In the genomic region with DNA sequence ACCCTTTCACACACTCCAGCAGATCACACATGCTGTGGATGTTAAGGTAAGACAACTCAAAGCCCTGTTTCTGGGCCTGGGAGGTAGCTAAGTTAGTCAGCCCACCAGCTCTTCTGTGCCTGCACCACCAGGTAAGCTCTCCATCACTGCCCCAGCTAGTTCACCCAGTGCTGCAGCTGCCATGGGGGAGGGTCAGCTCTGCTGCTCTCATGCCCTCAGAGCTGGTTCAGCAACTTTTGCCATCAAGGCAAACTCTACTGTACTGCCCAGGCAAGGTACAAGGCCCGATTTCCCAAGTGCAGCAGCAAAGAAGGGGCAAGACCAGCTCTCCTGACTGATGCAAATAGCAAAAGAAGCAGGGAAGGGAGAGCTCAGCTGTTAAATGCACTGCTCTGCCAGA, we compare ENCODE assay signal across 23 mouse cellular contexts.
A peak's percentile ranks its signal among the peaks of the same experiment; 100 is the strongest.
DNase-seq lines count a peak whose midpoint lies in the region; ATAC-seq and TF ChIP-seq lines count a peak whose summit lies in the region.
"Had no signal": no experiment of that assay in that cellular context is flagged by ENCODE, and none has a peak within 500 bp of the region (broad histone marks: within the 10 kb centered on the region; RNA-seq: fewer than 3 reads in every experiment).

No protein-coding gene starts in this region.

- no peak overlapping the region for H3K9ac ChIP-seq in stomach, postnatal 0 days (ENCODE audit: low read length)
- H3K9ac ChIP-seq: forebrain, embryonic 12.5 days; heart, embryonic 15.5 days; hindbrain, embryonic 15.5 days; limb, embryonic 13.5 days; liver, embryonic 12.5 days had no signal

- TF ChIP-seq CTCF in stomach, postnatal 0 days (IDR thresholded peaks at IDR 0.05; ENCODE audit: low read depth), result no peak

- TF ChIP-seq EP300 in stomach, postnatal 0 days (optimal IDR thresholded peaks at IDR 0.05), result no peak

- no peak overlapping the region for H3K4me2 ChIP-seq in stomach, postnatal 0 days (replicated peaks; ENCODE audit: low read depth)
- H3K4me2 ChIP-seq: forebrain, embryonic 12.5 days; heart, embryonic 15.5 days; hindbrain, embryonic 15.5 days; limb, embryonic 13.5 days; liver, embryonic 12.5 days had no signal

- H3K36me3 ChIP-seq in stomach, postnatal 0 days (ENCODE audit: control insufficient read depth, insufficient read depth, low read length), result no peaks in the 10 kb centered on the region
- H3K36me3 ChIP-seq: forebrain, embryonic 12.5 days; heart, embryonic 15.5 days; hindbrain, embryonic 15.5 days; limb, embryonic 13.5 days; liver, embryonic 12.5 days; midbrain, embryonic 10.5 days had no signal

- H3K4me1 ChIP-seq in stomach, postnatal 0 days (replicated peaks; ENCODE audit: control insufficient read depth, insufficient read depth), result no peaks in the 10 kb centered on the region
- H3K4me1 ChIP-seq: forebrain, embryonic 12.5 days; heart, embryonic 15.5 days; hindbrain, embryonic 15.5 days; limb, embryonic 13.5 days; liver, embryonic 12.5 days; midbrain, embryonic 10.5 days had no signal

- intact Hi-C loops in gastrocnemius, postnatal 36 days (cut with DNase I), result no loop called here

- peak; percentile 20 to 48 for DNase-seq in urinary bladder, adult 18-20 months (ENCODE audit: low spot score in 2 of 2)
- DNase-seq in urinary bladder, postnatal 4 days (ENCODE audit: low spot score in 2 of 2), result no peak
- peak; percentile 72 for DNase-seq in kidney, adult 9 months
- peak; percentile 65 to 88 for DNase-seq in kidney, postnatal 25 days
- DNase-seq in stomach, postnatal 0 days (ENCODE audit: low spot score), result peak; percentile 21
- no peak for DNase-seq in gastrocnemius, postnatal 36 days
- DNase-seq in layer of hippocampus, adult 11-12 months (ENCODE audit: low spot score), result no peak
- DNase-seq: adrenal gland, postnatal 10 days; cerebellum, adult 18-20 months; cerebellum, postnatal 14 days; layer of hippocampus, adult 9-11 months; lung, adult 18-20 months; lung, postnatal 10 days; right cerebral cortex, adult 18-20 months; thymus, postnatal 25 days had no signal

- no peak for ATAC-seq in stomach, postnatal 0 days (ENCODE audit: low FRiP score, low TSS enrichment)
- ATAC-seq: intestine, postnatal 0 days; liver, embryonic 12.5 days; Patski had no signal

- no peak overlapping the region for H3K27ac ChIP-seq in stomach, postnatal 0 days (replicated peaks)
- H3K27ac ChIP-seq: forebrain, embryonic 12.5 days; heart, embryonic 15.5 days; hindbrain, embryonic 15.5 days; limb, embryonic 13.5 days; liver, embryonic 12.5 days; midbrain, embryonic 10.5 days had no signal

- no peak overlapping the region for H3K4me3 ChIP-seq in stomach, postnatal 0 days (ENCODE audit: low read depth, low read length)
- H3K4me3 ChIP-seq: forebrain, embryonic 12.5 days; heart, embryonic 15.5 days; hindbrain, embryonic 15.5 days; limb, embryonic 13.5 days; liver, embryonic 12.5 days; midbrain, embryonic 10.5 days had no signal

- no peaks in the 10 kb centered on the region for H3K27me3 ChIP-seq in stomach, postnatal 0 days (ENCODE audit: control insufficient read depth, insufficient read depth, low read length)
- H3K27me3 ChIP-seq: forebrain, embryonic 12.5 days; heart, embryonic 15.5 days; hindbrain, embryonic 15.5 days; limb, embryonic 13.5 days; liver, embryonic 12.5 days; Patski had no signal

- 47% methylated on average over 1 of the region's 1 CpGs for WGBS in stomach, postnatal 0 days

- no peaks in the 10 kb centered on the region for H3K9me3 ChIP-seq in stomach, postnatal 0 days (ENCODE audit: control insufficient read depth, low read length)
- H3K9me3 ChIP-seq: forebrain, embryonic 12.5 days; heart, embryonic 15.5 days; hindbrain, embryonic 15.5 days; limb, embryonic 13.5 days; liver, embryonic 12.5 days; midbrain, embryonic 10.5 days had no signal

Comparison
In these comparisons a context has a peak if more than half of its experiments do, and no peak if none do; other contexts are left out.
1. DNase-seq: peak in urinary bladder, adult 18-20 months (2 of 2), kidney, adult 9 months (single experiment), kidney, postnatal 25 days (2 of 2) and stomach, postnatal 0 days (single experiment); none in urinary bladder, postnatal 4 days (0 of 2), gastrocnemius, postnatal 36 days (0 of 2) and layer of hippocampus, adult 11-12 months (single experiment).